Mouse (Mus musculus): Measurements from ENCODE around the gene Tsc2.

Gene Tsc2

DNA sequence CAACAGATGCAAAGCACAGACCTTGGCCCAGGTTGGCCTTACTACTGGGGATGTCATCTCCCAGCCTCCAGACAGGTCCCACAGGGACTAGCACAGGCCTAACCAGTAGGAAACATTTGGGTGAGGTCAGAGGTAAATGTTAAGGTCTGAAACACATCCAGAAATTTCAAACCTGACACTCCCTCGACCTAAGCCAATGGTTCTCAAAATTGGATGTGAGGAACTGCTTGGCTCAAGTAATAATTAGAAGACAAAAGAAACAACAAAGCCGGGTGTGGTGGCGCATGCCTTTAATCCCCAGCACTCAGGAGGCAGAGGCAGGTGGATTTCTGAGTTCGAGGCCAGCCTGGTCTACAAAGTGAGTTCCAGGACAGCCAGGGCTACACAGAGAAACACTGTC, 14.0 kb upstream of the Tsc2 start:
- DNase-seq = no peak

DNA sequence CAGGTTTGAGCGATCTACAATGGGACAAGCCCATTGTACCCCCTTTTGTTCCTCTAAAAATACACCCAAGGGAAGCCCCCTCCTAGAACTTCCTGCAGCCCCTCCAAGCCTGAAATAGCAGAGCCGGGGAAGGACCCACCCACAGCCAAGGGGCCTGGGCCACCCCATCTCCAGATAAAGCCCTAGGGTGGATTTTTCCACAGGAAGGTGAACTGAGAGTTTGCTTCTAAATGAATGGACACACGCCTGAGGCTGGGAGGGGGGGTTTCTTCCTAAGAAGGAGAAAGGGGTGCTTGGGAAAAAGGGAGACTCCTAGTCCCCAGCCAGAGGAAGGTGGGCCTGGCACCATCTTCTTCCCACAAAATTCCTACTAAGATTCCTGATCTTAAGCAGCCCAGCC, 13.5 kb upstream of the Tsc2 start:
- DNase-seq = no peak

DNA sequence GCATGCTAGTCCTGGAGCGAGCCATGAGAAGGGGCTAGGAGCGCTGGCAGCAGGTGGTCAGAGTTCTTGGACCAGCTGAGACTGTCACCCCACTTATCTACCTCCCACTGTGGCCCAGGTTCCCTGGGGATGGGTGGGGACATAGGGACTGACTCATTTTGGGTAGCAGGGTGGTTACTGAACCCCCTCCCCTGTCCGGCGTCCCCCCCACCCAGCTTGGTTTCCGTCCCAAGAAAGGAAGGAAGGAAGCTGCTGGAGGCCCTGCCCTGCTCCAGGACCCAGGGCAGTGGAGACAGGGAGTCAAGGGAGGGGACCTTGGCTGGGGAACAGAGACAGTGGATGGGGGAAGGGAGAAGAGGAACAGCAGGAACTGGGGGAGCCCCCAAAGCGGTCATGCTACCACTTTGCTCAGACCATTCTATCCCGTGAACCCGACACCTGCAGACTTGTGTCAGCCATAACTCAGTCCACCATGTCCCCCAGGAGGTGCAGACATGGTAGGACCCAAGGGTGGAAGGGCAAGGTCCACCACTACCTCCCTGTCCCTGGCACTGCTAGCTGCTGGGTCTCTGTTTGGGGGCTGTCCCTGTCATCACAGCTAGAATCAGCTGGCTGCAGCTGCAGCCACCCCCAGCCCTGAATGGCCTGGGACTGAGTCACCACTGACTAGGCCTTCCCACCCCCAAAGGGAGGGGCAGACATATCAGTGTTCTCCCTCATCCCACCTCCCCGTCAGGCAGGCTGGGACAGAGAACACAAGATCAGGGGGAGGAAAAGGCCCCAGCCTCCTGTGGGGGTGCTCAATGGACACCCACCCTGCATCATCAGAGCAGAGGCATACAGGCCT, 12.7 kb upstream of the Tsc2 start:
- DNase-seq = no peak

DNA sequence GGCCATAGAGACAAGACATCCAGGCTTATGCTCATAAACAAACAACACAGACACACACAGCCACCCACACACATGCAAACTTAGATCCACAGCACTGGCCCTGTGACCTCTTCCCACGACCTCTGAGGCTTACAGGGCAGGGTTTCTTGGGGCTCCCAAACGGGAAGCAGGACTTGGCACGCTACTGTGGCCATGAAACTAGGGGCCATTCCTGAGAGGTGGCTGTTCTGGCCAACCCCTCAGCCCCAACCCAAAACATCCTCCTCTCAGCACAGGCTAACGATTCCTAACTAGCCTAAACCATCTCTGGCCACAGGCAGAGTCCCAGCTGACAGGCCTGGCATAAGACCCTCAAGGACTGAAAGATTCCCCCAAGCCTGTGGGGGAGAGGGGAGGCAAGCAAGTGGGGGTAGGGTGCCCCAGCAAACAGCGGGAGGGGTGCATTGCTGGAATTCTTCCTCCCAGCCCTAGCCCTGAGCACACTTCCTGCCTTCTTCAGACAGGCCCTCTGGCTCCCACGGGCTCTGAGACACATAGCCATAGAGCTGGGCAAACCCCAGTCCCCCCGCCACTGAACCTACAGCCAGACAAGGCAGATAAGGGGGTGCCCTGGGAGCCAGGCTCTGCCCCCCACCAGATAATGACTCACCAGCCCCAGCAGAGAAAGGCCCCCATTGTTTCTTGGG, 11.7 kb upstream of the Tsc2 start:
- DNase-seq = no peak

DNA sequence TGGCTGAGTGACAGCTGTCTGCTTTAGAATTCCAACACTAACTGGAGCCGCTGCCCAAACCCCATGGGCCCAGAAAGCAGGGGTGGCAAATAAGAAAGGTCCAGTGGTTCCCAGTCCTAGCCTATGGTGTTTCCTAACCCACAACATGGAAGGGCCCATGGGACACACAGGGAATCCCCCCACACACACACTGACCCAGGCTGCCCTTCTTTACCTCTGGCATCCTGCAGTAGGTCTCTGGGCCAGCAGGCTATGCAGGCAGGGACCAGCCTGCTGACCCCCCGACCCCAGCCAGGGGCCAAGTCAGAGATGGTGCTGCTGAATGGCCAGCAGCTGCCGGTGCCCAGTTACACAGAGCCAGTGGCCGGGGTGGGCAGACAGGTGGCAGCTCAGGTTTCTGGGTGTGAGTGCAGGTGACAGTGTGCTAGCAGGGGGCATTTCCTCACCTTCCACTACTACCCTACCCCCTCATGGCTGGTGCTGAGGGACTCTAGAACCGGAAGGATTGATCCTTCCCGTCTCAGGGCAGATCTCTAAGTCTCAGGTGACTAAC, 10.4 kb upstream of the Tsc2 start:
- DNase-seq = no peak

DNA sequence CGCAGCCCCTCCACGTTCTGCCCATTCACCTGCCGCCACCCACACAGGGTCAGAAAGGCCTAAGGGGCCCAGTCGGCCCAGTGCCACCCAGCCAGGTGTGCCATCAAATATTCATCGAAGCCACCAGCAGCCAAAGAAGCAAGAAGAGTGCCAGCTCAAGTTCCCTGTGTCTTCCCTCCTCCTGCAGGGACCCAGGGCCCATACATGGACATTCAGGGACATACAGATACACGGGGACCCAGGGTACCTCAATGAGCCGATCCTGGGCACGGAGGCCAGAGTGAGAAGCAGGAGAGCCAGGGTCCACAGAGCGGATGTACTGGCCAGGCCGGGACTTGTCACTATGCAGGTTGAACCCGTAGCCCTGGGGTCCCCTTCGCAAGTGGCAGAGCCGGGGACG, 9.5 kb upstream of the Tsc2 start:
- no peak for DNase-seq

DNA sequence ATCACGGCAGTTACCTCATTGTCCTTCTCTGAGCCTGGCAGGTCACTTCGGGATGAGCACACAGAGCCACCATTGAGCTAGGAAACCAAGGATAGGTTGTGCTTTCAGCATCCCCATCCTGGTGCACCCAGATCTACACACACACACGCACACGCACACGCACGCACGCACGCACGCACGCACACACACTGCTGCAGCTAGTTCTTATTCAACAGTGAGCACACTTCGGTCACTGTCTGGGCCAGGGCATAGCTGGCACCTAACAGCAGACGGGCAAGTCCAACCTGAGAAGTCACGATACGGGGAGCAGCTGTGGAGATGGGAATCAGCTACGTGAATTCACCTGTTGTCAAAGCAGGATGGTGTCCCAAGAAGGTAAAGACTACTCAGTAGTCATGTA, 8.2 kb upstream of the Tsc2 start:
- no peak for DNase-seq

DNA sequence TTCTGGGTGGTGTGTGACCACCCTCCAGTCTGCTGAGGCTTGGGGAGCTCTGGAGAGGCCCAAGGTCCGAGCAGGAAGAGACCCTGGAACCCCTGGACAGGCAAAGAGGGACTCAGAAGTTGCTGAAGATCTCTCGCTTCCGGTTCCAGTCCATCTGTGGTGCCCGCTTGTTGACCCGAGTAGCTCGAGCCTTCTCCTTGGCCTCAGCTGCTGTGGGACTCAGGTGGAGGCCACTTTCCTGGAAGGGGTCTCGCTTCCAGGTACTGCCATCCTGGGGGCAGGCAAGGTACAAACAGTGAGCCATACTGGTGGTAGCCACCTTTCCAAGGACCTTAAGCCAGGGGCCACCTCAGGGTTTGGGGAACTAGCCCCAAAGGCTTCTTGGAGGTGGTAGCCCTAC, 7.7 kb upstream of the Tsc2 start:
- no peak for DNase-seq

DNA sequence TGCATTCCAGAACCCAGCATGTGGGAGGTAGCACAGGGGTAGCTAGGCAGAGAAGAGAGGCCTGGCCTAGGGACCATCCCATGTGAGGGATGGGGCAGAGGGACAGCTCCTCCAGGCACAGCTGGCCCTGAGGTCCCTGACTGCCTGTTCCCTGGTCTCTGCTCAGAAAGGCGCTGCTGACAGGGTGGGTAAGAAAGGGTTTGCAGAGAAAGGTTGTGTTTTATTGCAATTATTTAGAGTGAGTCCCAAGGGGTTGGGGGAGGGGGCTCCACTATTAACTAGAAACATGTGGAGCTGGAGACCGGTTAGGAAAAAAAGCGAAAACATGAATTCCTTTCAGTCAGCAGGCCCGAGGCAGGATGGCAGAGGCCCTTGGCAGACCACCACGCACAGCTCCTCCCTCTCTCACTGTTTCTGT, 7.2 kb upstream of the Tsc2 start:
- DNase-seq = no peak

DNA sequence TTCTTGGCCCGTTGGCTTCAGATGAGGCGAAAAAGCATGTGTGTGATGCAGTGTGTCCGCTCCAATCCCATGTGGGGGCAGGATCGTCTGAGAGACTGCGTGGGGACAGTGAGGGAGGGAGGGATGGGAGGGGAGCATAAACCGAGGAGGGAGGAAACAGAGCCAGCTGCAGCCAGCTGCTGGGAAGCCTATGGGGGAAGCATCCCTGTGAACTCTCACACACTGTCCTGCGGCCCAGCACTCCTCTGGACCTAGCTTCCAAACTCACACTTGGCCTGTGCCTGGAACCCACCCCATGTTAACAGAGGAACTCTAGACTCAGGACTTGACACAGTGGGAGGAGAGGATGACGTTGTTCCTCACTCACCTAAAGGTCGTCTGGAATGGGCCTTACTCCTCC, 6.4 kb upstream of the Tsc2 start:
- no peak for DNase-seq

DNA sequence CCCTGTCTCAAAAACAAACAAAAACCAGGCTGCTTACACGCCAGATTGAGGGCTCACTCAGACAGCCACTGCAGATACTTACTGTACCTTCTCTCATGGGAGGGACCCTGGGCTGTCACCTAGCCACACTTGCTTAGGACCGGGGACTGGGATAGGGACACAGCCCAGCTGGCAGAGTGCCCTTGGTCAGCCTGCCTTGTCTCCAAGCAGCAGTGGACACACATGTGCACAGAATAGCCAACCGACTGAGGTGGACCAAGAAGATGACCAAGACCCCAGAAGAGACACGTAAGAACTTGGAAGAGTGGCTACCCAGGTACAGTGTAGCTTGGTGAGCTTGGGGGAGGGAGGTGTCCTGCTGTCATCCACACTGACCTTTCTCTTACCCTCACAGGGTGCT, 5.8 kb upstream of the Tsc2 start:
- peak in 1 of 2 experiments; percentile 48 for DNase-seq

DNA sequence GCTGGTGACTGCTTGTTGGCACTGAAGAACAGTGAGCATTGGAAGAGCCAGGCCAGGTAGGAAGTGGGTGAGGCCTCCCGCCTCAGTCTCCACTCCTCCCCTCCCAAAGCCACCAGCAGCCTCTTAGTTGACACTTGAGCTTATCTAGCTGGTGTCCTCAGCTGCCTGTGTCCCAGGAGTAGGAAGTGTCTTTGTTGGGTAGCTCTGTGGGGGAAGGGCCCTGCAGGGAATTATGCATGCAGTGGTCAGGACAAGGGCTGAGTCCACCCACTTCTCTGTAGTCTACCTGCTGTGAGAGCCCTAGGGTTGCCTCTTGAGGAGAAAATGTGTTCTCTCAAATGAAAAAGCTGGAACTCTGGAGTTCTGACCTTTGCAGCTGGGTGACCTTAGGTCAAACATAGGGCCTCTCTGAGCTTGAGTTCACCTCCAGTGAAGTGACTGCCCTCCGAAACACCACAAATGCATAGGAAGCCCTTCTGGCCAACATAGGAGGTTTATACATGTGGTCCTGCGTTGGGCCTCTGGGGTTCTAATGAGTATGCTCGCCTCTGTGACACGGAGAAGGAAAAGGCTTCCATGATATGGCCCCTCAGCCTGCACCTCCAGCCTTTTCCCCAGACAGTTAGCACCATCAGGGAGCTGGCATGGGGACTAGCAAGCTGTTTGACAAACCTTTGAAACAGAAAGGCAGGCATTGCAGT, 4.5 kb upstream of the Tsc2 start:
- no peak for DNase-seq

DNA sequence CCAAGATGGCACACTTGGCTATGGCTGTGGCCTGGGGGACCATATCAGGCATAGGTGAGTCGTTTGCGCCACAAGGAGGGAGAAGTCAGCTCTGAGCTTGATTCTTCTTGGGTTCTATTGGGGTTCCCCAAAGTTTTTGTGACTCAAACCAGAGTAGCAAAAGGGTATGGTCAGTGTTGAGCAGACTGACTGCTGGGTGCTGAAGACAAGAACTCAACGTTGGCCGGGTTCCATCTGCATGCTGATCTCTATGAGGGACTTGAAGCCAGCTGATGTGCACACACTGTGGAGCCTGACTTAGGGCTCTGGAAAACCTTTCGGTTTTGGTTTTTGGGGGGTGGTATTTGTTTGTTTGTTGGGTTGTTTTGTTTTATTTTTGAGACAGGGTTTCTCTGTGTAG, 3.3 kb upstream of the Tsc2 start:
- DNase-seq = no peak

DNA sequence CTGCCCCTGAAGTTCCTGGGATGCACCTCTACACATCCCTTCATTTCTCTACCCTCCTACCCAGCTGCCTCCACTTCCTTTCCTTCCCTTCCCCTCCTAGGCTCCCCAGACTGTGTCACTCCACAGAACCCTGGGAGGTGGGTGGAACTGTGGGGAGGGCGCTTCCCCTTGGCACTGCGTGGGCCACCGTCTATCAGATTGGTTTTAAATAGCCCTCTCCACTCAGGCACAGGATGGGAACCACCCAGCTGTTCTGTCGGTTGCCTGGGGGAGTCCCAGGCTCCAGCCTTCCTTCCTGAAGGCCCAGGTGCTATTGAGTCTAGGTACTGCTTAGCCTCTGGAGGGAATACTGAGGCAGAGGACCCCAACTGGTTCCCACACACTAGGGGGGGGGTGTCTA, 2.6 kb upstream of the Tsc2 start:
- no peak for DNase-seq

DNA sequence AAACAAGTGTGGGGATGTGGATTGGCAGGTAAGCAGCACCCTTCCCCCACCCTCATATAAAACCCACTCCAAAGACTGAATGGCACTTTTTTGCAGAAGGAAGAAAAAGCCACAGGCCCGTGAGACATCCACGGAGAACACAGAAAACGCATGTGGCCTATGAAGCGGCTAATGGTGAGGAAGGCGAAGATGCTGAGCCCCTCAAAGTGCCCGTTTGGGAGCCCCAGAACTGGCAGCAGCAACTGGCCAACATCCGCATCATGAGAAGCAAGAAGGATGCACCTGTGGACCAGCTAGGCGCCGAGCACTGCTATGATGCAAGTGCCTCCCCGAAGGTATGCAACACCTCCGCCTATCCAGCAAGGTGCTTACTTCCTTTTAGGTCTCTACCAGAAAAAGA, 1.4 kb upstream of the Tsc2 start:
- DNase-seq = no peak

DNA sequence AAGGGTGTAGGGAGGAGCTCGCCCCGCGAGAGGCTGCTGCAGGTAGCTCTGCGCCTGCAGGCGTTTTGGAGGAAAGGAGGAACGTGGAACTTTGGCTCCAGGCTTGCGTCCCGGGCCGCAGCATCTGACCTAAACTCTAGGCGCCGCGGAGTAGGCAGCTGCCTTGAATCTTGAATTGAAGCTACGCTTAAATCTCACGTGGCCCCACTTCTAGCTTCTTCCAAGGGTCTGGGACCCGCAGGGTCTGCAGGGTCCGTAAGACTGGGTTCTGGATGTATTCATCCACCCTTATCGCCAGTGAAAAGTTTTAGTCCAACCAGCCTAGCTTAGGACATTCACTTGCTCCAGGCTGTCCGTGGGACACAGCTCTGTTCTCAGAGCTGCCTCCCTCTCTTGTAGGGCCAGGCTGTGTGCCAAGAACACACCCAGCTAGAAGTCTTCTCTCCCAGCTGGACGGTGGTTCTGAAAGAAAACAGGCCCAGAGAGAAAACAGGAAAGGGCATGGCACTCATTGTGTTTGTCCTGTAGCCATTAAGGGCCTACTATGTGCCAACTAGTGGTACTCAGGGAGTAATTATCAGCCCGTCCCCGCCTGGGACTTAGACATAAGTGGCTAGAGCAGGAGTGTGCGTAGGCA, 501 bp upstream of the Tsc2 start:
- DNase-seq = peak in 1 of 2 experiments; percentile 37

DNA sequence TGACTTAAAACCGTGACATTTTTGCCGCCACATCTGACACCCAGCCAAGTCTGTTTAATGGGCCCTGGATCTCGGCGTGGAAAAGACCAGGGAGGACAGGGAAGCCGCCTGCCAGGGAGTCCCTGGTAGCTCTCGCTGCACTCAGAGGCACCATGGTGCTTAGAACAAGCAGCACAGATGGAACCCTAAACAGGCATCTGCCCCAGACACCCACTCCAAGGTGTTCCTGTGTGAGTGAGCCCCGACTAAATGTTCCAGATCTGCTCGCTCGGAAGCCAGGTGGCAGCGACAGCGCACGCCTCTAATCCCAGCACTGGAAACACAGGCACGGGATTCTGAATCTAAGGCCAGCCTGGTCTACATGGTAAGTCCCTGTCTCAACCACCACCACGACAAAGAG, 2.4 kb downstream of the Tsc2 start:
- no peak for DNase-seq

DNA sequence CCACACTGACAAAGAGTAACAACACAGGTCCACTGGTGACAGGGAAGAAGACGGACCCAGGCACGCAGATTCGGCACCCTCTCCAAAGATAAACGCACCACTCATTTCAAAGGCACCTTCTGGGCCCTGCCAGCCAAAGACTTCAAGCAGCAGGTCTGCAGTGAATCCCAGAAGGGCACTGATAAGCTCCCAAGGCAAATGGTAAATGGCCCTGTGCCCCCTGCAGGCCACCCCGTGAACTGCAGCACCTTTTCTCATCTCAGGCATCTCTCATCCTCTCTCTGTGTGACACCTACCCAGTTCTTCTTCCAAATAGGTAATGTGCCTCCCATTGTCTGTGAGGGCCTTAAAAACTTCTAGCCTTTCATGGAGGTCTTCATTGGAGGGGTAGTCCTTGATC, 3.8 kb downstream of the Tsc2 start:
- DNase-seq = peak; percentile 92 to 93

DNA sequence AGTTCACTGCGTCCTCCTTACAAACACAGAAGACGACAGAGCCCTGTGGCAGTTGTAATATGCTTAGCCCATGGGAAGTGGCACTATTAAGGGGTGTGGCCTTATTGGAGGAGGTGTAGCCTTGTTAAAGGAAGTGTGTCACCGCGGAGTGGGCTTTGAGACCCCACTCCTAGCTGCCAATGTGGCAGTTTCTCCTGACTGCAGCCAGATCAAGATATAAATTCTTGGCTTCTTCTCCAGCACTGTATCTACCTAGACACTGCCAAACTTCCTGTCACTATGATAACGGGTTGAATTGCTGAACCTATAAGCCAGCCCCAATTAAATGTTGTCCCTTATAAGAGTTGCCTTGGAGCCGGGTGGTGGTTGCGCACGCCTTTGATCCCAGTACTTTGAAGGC, 7.0 kb downstream of the Tsc2 start:
- no peak for DNase-seq

DNA sequence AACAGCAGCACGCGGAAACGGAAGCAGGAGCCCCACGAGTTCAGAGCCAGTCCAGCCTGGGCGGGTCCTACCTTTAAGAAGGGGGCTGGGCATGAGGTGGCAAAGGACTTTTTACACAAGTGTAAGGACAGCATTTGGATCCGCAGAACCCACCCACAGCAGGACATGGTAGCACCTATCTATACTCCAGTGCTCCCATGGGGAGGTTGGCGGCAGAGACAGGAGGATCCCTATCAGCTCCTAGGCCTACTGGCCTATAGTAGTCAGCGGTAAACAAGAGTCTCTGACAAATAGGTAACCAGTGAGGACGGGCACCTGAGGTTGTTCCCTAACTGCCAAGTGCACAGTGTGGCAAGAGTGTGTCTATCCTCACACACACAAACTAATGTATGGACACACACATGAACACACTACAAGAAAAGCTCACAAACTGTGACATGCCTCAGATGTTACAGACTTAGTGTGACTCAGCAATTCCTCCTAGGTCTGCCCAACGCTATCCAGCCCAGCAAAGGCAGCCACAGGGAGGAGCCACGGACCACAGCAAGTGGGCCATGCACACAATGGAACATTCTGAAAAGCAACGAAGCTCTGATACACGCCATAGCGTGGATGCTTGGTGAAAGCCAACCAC, 14.8 kb downstream of the Tsc2 start:
- no peak for DNase-seq

DNA sequence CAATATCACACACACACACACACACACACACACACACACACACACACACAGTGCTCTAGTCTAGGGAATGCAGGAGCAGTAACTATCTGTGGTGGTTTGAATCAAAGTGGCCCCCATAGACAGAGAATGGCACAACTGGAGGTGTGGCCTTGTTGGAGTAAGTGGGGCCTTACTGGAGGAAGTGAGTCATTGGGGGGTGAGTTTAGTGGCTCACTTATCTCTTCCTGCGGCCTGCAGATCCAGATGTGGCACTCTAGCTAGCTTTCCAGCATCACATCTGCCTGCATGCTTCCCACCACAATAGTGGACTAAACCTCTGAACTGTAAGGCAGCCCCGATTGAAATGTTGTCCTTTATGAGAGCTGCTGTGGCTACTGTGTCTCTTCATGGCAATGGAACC, 21.7 kb downstream of the Tsc2 start:
- DNase-seq = no peak

DNA sequence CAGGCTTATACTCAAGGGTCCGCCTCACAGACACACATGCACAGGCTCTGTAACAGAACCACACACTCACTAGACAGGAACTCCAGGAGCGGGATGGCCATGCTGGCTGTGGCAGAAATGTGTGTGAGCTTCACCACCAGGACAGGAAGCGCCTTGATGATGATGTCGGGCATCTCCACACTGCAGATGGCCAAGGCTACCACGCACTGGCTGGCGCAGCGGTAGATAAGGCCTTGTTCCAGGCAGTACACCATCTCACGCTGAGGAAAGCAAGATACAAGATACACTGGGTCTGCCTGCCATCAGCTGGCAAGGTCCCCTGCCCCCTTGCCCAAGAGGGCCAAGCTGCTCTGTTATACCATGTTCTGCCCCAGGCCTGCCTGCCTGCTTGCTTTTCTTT, 23.6 kb downstream of the Tsc2 start:
- DNase-seq = peak in 1 of 2 experiments; percentile 42

DNA sequence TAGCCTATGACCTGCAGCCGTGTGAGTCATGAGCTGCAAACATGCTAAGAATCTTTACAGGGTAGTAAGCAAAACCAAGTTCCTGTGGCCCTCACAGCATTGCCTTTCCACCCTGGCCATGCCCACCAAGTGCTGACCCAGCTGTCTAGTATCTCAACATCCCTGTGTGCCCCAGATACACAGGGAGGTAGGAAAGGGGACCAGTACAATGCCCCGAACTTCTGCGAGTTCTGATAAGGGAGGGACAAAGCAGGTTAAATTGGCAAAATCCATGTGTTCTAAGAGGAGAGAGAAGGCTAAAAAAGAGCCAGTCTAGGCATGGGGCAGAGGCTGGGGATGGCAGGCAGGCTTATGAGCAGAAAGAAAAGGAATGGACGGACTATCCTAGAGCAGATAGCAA, 24.1 kb downstream of the Tsc2 start:
- DNase-seq = no peak

All from cerebellum, postnatal 25 days (tissue).